Mouse (Mus musculus) ES-E14 (cell line): ENCODE data around the gene Pde7b.

Experiments
- CHD2 ChIP-seq: IDR thresholded peaks from 2 replicates; pipeline ENCODE4 v1.6.1; 2014; ENCODE audit warnings: mild to moderate bottlenecking, low read depth, low read length, inconsistent platforms
- HCFC1 ChIP-seq: IDR thresholded peaks from 2 replicates; pipeline ENCODE4 v1.6.1; 2012; ENCODE audit warnings: low read length, inconsistent platforms, borderline replicate concordance; ENCODE audit not compliant: insufficient read depth
- MAFK ChIP-seq: IDR thresholded peaks from 2 replicates; pipeline ENCODE4 v1.6.1; 2014; ENCODE audit warnings: mild to moderate bottlenecking, low read depth, low read length, inconsistent platforms; ENCODE audit not compliant: insufficient read depth
- ZNF384 ChIP-seq: IDR thresholded peaks from 2 replicates; pipeline ENCODE4 v1.6.1; 2012; ENCODE audit warnings: low read depth, low read length, inconsistent platforms

DNA sequence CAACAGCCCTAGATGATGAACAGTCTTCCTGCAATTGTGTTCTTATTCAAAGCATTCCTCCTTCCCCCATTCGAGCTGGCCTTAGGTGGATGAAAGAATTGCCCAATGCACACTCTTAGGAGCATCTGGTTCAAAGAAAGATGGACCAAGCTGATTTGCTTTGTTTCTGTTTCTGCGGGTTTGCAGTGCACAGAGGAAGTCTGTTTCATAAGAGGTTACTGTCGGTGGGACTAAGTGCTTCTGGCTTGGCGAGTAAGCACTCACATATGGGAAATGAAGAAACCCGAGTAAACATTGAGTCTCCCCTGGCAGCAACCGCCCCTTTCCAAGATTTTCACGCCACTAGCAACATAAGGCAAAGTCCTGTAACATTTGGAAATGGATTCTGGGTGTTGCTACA, 134.8 kb downstream of the Pde7b start:
- no peak for TF ChIP-seq ZNF384
- no peak for TF ChIP-seq MAFK
- TF ChIP-seq HCFC1: no peak
- no peak for TF ChIP-seq CHD2
